Mouse (Mus musculus): ENCODE results near the gene Prr36.

Gene Prr36

DNA sequence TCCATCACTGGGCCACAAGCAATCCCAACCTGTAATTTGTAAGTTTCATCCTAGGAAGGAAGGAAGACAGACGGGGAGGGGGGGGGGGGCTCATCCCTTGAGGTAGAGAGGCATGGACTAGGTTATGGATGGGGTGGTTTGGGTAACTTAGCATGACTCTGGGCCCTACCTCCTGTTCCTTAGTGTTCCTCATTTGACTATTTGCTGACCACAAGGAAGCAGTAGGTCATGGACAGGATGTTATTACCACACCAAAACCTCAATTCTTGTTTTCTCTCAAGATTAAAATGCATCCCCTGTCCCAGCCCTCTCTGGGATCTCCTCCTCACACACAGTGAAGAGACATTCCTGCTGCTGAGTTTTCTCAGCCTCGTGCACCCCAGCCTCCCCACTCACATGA, 15.9 kb downstream of the Prr36 start:
- DNase-seq (ENCODE audit: low spot score): no peak

DNA sequence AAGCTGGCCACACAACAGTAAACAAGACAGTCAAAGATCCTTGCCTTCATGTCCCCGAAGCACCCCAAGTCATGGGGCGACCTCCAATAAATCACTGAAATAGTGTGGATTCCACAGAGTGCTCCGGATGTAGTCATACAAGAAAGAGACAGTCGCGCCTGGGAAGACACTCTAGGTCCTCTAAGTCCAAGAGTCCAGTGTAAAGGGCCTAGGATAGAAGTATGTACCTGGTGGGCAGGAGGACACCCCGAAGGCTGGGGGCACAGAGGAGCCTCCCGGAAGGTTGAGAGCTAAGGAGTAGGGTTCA, 23.7 kb downstream of the Prr36 start:
- no peak for DNase-seq (ENCODE audit: low spot score)

DNA sequence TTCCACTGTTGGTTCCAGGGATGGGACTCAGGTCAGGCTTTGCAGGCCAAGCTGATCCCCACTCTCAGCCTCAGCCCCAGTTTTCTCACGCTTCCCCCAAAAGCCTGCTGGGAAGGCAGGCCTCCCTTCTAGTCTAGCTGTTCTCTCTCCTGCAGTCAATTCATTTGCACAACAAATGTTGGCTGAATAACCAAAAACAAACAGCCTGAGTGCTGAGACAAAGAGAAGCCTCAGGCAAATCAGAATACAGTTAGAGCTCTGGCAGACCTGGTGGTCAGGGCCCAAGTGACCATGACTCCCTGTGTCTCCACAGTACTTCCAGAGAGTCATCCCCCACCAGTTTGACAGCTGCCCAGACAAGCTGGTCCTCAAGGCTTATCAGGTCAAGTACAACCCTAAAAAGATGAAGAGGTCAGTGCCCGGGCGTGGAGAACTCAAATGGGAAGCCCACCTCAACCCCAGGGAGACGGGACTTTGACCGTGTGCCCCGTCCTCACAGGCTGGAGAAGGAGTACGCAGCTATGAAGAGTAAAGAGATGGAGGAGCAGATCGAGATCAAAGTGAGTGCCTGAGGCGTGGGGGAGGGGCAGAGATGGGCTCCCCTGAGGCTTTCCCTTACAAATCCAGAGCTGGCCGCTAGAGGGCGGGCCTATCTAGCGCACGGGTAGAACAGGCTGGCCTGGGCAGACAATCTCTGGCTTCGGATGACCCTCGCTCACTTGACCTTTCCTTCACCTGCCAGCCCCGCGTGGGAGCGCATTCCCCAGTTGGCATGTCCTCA, 24.3 kb downstream of the Prr36 start:
- peak; percentile 94 for DNase-seq (ENCODE audit: low spot score)

DNA sequence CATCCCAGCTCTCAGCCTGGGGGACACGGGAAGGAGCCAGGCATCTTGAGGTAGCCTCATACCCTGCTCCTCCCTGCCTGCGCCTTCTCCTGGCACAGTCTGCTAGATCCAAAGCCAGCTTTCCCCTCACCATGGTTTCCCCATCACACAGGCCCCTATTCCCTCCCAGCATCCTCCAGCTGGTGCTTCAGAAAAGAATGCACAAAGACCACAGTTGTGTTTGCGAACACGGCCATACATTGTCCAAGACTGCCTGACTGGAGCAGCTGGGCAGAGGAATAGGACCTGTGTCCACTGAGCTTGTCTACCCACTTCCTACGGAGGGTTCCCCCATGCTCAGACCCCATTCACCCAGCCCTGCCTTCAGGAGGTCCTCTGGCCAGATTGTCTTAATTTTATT, 25.0 kb downstream of the Prr36 start:
- no peak for DNase-seq (ENCODE audit: low spot score)

DNA sequence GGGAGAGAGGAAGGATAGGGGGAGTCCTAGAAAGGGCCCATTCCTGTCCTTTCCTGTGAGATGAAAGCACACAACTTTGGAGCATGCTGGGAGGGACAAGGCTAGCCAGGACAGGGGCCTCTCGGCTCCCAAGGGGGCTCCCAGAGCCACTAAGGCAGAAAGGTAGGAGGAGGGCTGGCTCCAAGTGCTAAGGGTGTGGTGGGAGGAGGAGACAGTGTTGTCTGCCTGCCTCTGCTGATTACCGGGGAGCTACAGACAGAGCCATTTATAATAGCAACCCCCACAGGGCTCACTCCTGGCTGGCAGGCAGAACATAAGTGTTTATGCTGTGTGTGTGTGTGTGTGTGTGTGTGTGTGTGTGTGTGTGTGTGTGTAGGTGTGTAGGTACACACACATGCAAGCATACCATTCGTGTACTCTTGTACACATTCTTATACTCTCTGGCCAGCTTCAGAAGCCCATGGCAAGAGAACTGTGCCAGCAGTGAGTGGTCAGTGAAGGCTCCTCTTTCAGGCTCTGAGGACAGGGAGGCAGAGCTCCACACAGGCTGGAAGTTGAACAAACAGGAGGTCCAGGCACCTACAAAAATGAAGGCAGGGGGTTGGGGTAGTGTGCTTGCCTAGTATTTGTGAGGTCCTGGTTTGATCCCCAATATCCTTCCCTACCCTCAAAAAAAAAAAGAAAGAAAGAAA, 28.1 kb downstream of the Prr36 start:
- DNase-seq (ENCODE audit: low spot score): no peak

DNA sequence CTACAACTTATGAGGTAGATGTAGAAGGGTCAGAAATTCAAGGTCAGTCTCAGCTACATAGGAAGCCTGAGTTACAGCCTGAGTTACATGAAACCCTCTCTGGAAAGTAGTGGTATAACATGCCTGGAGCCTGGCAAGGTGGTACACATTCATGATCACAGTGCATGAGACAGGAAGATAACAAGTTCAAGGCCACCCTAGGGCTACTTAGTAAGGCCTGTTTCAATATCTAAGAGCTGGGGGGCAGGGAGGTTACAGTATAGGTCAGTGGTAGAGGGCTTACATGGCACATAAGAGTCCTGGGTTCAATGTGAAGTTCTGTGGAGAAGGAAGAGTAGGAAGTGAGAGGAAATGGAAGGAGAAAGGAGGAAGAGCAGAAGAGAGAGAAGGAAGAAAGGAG, 28.7 kb downstream of the Prr36 start:
- DNase-seq (ENCODE audit: low spot score): no peak

DNA sequence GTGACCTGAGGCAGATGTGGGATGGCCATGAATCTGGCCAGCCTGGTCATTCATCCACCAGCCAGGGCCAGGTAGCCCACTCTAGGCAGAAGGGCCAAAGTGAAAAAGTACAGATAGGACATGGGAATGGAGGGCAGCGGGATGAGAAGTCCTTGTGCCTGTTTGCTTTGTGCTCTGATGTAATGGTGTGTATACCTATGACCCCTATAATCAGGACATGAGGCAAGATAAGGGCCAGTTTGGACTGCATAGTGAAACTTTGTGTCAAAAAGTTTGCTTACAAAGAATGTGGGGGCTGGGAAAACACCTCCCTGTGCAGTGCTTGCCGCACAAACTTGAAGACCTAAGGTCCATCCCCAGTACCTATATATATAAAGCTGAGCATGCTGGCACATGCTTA, 31.1 kb downstream of the Prr36 start:
- no peak for DNase-seq (ENCODE audit: low spot score)

DNA sequence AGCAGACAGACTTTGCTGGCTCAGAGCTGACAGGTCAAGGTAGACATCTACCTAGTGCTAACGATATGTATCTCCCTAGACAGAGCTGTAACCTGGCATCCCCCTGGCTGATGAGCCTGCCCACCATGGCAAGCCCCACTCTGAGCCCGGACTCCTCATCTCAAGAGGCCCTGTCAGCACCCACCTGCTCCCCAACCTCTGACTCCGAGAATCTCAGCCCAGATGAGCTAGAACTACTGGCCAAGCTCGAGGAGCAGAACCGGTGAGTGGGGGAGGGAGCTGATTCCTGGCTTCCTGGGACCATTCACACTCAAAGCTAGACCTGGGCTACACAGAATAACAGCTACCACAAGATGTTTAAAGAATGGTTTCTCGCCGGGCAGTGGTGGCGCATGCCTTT, 33.9 kb downstream of the Prr36 start:
- no peak for DNase-seq (ENCODE audit: low spot score)

DNA sequence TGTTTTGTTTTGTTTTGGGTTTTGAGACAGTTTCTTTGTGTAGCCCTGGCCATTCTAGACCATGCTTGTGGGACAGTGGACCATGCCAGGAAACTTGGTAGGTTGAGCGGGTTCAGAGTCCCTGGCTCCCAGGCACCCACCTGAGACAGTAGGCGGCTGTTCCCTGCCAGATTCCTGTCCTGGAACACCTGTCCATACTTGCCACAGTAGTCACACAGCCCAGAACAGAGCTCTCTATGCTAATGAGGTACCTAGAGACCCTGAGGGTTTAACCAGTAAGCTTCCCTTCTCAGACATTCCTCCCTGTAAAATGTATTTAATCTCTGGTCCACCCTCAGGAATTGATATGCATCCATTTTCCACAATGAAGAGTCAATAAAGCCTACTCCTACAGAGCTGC, 43.2 kb downstream of the Prr36 start:
- no peak for DNase-seq (ENCODE audit: low spot score)

DNA sequence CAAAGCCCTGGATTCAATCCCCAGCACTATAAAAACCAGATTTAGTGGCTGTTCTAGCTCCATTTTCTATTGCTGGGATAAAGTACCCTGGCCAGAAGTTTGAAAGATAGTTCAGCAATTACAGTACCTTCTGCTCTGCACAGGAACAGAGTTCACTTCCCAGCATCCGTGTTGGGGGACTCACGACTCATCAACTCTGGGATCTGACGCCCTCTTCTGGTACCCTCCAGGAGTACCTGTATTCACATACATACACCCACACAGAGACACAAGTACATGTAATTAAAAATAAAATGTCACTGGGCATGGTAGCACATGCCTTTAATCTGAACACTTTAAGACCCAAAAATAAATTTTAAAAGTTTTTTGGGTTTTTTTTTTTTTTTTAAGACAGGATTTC, 44.8 kb downstream of the Prr36 start:
- no peak for DNase-seq (ENCODE audit: low spot score)

DNA sequence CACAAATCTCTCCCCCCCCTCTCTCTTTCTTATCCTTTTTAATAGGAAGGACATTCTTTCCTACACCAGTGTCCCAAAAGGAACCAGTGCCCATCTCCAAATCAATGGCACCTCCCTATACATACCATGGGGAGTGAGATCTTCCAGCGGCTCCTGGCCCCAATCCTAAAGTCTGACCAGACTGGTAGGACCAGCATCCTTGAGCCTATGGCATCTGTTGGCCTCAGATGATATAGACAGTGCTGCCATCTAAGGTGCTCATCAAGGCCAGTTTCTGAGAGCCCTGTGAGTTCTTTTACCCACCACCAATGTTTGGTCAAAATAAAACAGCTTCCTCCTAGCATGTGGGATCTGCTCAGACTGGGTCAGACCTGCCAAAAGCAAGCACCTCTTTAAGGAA, 49.3 kb downstream of the Prr36 start:
- no peak for DNase-seq (ENCODE audit: low spot score)

DNA sequence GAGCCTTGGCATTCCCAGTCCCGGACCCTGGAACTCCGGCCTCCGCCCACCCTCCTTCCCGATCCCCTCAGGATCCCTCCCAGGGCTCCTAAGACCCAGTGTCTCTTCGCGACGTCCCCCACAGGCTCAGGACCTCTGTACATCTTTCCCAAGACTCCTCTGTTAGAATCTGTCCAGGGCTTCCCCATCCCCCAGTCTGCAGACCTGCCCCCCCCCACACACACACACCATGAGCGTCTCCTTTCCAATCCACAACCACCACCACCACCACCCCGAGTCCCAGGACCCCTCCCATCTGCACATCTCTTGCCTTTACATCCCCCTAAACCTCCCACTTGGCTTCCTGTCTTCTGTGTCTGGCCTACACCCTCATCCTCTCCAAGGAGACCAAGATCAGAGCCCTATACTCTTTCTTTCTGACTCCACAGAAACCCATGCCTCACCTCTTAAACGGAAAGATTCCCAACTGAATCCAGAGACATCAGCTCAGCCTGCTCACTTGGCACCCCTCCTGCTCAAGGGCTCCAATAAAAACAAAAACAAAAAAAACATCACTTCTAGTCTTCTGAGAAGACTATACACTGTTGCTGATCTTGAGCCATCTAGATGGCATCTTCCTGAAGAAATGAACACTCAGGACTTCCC, 50.3 kb downstream of the Prr36 start:
- no peak for DNase-seq (ENCODE audit: low spot score)

DNA sequence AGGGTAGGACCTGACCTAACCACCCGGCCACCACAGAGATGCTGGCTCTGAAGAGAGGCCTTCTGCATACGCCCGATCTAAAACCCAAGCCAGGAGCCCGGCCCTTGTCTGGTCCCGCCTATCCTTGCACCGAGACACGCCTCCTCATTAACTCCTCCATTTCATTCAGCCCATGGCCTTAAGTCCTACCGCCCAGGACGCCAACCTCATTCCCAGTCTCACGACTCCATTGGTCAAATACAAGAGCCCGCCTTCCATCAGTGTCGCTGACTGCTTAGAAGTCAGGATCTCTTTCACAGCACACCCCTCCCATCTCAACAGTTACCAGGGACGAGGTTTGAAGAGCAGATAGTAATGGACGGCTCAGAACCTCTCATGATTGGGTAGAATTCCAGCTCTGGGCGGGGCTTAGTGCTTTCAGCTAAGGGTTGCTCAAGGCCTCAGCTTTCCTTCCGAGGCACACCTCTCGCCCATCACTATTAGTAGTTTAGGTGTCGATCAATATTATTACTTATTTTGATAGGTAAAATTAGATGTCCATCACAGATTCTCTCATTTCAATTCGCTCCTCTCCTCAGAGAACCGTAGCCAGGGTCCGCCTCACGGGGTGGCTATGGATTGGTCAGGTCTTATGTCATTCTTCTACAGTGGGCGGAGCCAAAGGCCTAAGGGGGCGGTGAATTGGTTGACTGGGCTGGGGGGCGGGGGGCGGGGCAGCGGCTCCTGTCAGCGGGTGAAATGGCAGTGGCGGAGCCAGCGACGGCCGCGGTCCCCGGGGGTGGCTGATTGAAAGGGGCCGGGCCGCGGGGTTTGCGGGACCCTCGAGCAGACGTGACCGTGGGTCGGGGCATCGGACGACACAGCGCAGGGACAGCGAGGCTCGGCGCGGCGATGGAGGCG, 51.2 kb downstream of the Prr36 start, which contains the start of gene Evi5l:
Gene Evi5l, plus strand, starts transcription at position 716 of the 900 bp plus-strand sequence.
- DNase-seq (ENCODE audit: low spot score): peak; percentile 100

DNA sequence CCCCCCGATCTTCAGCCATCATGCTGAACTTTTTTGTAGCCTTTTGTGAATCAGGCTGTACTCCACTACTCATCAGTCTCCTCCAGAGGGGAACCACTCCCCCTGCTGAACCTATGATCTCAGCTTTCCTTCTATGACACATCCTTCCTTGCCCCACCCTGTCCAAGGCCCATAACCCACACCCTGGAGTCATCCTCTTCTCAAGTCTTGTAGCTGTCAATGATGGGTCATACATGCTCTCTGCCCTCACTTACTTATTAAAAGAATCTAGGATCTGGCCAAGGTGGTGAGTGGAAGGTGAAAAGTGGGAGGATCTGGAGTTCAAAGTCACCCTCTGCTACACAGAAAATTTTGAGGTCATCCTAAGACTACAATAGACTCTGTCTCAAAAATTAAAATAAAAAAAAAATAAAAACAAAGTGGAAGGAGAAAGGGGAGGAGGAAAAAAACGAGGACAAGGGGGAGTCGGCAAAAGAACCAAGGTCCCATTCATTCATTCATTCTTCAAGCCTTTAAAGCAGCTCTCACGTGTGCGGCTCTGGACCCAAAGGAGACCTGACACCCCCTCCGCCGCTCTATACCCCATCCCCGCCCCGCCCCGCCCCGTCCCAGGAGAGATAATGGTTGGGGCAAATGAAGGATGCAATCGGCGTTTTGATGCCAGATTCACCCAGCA, 51.9 kb downstream of the Prr36 start:
- DNase-seq (ENCODE audit: low spot score): no peak

DNA sequence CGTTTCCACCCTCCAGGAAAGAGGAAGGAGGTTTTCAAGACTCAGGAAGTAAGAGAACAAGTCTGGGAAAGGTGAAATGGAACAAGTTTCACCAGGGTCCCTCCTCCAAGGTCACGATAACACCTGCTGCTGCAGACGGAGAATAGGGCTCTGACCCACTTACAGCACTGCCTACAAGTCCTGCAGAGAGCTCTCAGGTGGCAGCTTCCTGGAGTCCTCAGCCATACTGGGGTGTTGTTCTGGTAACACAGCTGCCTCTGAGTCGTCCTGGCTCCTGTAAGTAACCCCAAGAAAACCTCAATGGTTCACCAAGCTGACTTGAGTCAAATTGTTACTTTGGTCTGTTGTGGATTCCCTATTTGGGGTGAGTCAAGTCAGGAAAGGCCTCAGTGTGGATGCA, 54.5 kb downstream of the Prr36 start:
- no peak for DNase-seq (ENCODE audit: low spot score)
